Mouse (Mus musculus) kidney, embryonic 15.5 days (tissue): ENCODE measurements around the gene Col8a1. TPM values are rescaled to one million over a fixed set of nuclear protein-coding genes. Genes with fewer than 3 reads are reported as not detected.

ENCODE experiments used
- ATAC-seq: fragments of 200-750 bp; cut with Nextera tagmentation; replicated peaks from 2 replicates; pipeline ENCODE4 v1.8.0; 2017; ENCODE audit warnings: moderate TSS enrichment; ENCODE audit not compliant: low FRiP score
- H3K27ac ChIP-seq: fragments of 300-500 bp; sonication (generic); 2 replicates; pipeline ENCODE4 v1.5.1; 2015; ENCODE audit warnings: mild to moderate bottlenecking, inconsistent platforms
- H3K27me3 ChIP-seq: fragments of 300-500 bp; sonication (generic); 2 replicates; pipeline ENCODE4 v1.6.1; 2015; ENCODE audit warnings: inconsistent platforms
- H3K36me3 ChIP-seq: fragments of 300-500 bp; sonication (generic); 2 replicates; pipeline ENCODE4 v1.6.1; 2015; ENCODE audit warnings: inconsistent platforms
- H3K4me1 ChIP-seq: fragments of 300-500 bp; sonication (generic); 2 replicates; pipeline ENCODE4 v1.6.1; 2015; ENCODE audit warnings: inconsistent platforms
- H3K4me2 ChIP-seq: fragments of 300-500 bp; sonication (generic); 2 replicates; pipeline ENCODE4 v1.6.1; 2015; ENCODE audit warnings: moderate library complexity, mild to moderate bottlenecking, inconsistent platforms
- H3K4me3 ChIP-seq: fragments of 300-500 bp; sonication (generic); replicated peaks from 2 replicates; pipeline ENCODE4 v1.5.1; 2015; ENCODE audit warnings: mild to moderate bottlenecking, inconsistent platforms
- H3K9ac ChIP-seq: fragments of 300-500 bp; sonication (generic); 2 replicates; pipeline ENCODE4 v1.6.1; 2015; ENCODE audit warnings: mild to moderate bottlenecking, inconsistent platforms
- H3K9me3 ChIP-seq: fragments of 300-500 bp; sonication (generic); replicated peaks from 2 replicates; pipeline ENCODE4 v1.6.1; 2016; ENCODE audit warnings: inconsistent platforms
- WGBS: fragments of 180-500 bp; shearing (Covaris S2); methylation state at CpG from one replicate; pipeline ENCODE4 v1.1.7; 2015; ENCODE audit warnings: mixed read lengths; 5-methylcytosine and 5-hydroxymethylcytosine counted together
- polyA plus RNA-seq: library from polyadenylated mRNA; unstranded; fragments of >200 nt; fragmentation: Nextera tagmentation; extraction: Ambion mirVana; gene quantifications from 2 replicates; pipeline ENCODE4 v1.2.1, GENCODE M21; 2015

Gene Col8a1
- polyA plus RNA-seq, 1 experiment from 2014 or later, result 2.5 TPM

- no peaks in the 10 kb centered on the region for H3K36me3 ChIP-seq
- no peak overlapping the region for H3K27ac ChIP-seq
- no peak overlapping the region for H3K4me2 ChIP-seq
- no peak overlapping the region for H3K4me3 ChIP-seq
- no peak overlapping the region for H3K9ac ChIP-seq
- no peak for ATAC-seq
- H3K9me3 ChIP-seq, result no peaks in the 10 kb centered on the region
- H3K4me1 ChIP-seq, result no peaks in the 10 kb centered on the region
- 90% methylated on average over 3 of the region's 3 CpGs for WGBS
- H3K27me3 ChIP-seq, result no peaks in the 10 kb centered on the region
Measured at GRCm38 (mm10) chr16:57740169-57740568, 14.4 kb downstream of the Col8a1 start.

DNA sequence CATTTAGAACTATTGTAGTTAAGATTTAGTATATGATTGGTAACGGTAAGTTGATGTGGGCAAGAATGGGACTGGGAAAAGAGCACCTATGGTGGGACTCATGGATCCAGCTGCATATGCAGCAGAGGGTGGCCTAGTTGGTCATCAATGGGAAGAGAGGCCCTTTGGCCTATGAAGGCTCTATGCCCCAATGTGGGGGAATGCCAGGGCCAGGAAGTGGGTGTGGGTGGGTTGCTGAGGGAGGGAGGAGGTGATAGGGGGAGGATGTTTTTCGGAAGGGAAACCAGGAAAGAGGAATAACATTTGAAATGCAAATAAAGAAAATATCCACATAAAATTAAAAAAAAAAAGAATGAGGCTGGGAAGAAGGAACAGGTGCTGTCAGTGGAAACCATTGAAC lies 19.6 kb downstream of the Col8a1 start:
- ATAC-seq, result no peak
- no peaks in the 10 kb centered on the region for H3K27me3 ChIP-seq
- H3K9ac ChIP-seq, result no peak overlapping the region
- no peak overlapping the region for H3K4me2 ChIP-seq
- no peak overlapping the region for H3K4me3 ChIP-seq
- H3K4me1 ChIP-seq, result no peaks in the 10 kb centered on the region
- no peak overlapping the region for H3K27ac ChIP-seq
- no peaks in the 10 kb centered on the region for H3K9me3 ChIP-seq
- no peaks in the 10 kb centered on the region for H3K36me3 ChIP-seq
- WGBS, result 84% methylated on average over 2 of the region's 2 CpGs

DNA sequence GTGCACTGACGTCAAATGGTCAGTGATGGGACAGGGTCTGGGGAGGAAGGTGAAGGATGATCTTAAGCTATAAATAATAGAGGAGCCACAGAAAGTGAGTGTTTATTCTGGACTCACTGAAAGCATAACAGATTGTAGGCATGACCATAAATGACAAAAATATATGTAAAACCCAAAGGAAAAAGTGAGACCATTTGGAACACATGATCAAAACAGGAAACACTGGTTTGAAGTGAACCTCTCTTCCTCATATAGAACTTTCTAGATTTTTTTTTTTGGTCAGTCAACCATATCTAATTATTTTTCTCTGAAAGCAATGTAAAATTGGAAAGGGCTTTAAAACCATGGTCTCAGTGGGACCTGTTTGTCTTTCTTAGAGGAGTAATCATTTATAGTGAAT lies 21.0 kb downstream of the Col8a1 start:
- Histone ChIP-seq H3K4me2 (no peak overlapping the region), H3K4me1 (no peaks in the 10 kb centered on the region), H3K9ac (no peak overlapping the region), H3K27ac (no peak overlapping the region), H3K4me3 (no peak overlapping the region), H3K36me3 (no peaks in the 10 kb centered on the region), H3K9me3 (no peaks in the 10 kb centered on the region), H3K27me3 (no peaks in the 10 kb centered on the region)
- no peak for ATAC-seq
- WGBS, result 45% methylated on average over 1 of the region's 1 CpGs

GRCm38 (mm10) chr16:57733139-57733538 lies 21.4 kb downstream of the Col8a1 start:
- no peak for ATAC-seq
- H3K36me3 ChIP-seq, result no peaks in the 10 kb centered on the region
- H3K27me3 ChIP-seq, result no peaks in the 10 kb centered on the region
- H3K9ac ChIP-seq, result no peak overlapping the region
- H3K4me2 ChIP-seq, result no peak overlapping the region
- no peak overlapping the region for H3K27ac ChIP-seq
- no peaks in the 10 kb centered on the region for H3K9me3 ChIP-seq
- no peaks in the 10 kb centered on the region for H3K4me1 ChIP-seq
- 73% methylated on average over 3 of the region's 3 CpGs for WGBS
- H3K4me3 ChIP-seq, result no peak overlapping the region

- 0 out of 2 replicates have a peak overlapping the region, but pooled peaks have one; percentile 56 for H3K27ac ChIP-seq
- H3K4me3 ChIP-seq, result no peak overlapping the region
- no peak overlapping the region for H3K9ac ChIP-seq
- no peaks in the 10 kb centered on the region for H3K36me3 ChIP-seq
- WGBS, result 43% methylated on average over 3 of the region's 3 CpGs
- no peaks in the 10 kb centered on the region for H3K27me3 ChIP-seq
- H3K4me2 ChIP-seq, result 0 out of 2 replicates have a peak overlapping the region, but pooled peaks have one; percentile 16
- 0 out of 2 replicates have a peak, but pooled peaks have one; percentile 52 for ATAC-seq
- H3K4me1 ChIP-seq, result 0 out of 2 replicates have a peak, but pooled peaks cover 2% of the 10 kb centered on the region
- H3K9me3 ChIP-seq, result no peaks in the 10 kb centered on the region
Measured at GRCm38 (mm10) chr16:57724978-57725377, 29.6 kb downstream of the Col8a1 start.

DNA sequence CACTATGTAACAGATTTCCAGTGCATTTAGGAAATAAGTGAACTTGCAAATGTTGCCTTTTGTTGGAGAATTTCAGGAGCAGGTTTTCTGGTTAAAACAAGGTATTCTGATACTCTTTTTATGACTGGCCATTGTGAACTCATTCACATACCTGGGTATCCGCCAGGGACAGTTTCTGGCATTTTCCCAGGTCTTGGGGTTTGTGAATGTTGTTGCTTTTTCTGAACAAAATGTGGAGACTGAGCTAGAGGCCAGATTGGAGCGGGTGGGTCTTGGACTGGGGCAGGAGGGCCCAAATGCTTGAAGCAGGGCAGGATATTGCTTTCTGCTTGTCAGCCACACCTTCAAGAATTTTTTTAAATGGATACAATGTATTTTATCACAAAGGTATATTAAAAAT lies 35.6 kb downstream of the Col8a1 start:
- H3K9me3 ChIP-seq, result no peaks in the 10 kb centered on the region
- H3K36me3 ChIP-seq, result no peaks in the 10 kb centered on the region
- H3K9ac ChIP-seq, result no peak overlapping the region
- 74% methylated on average over 2 of the region's 2 CpGs for WGBS
- no peak overlapping the region for H3K27ac ChIP-seq
- no peak overlapping the region for H3K4me3 ChIP-seq
- H3K27me3 ChIP-seq, result no peaks in the 10 kb centered on the region
- H3K4me1 ChIP-seq, result no peaks in the 10 kb centered on the region
- ATAC-seq, result no peak
- no peak overlapping the region for H3K4me2 ChIP-seq

DNA sequence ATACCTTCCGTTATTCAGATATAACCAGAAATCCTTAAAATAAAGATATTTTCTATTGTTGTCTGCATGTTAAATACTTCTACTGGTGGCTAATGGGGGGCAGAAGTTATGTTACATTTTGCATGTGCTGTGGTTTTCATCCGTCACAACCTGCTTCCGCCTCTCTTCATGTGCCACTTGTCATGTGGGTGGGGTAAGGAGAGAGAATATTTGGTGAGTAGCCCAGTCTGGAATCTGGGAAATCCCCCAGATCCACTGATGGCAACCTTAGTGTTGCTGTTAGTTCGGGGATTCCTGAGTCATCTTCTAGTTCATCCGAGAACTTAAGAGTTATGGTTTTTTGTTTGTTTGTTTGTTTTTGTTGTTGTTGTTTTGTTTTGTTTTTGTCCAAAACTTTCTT lies 55.8 kb downstream of the Col8a1 start:
- no peak for ATAC-seq
- H3K9me3 ChIP-seq, result no peaks in the 10 kb centered on the region
- H3K27me3 ChIP-seq, result no peaks in the 10 kb centered on the region
- no peak overlapping the region for H3K4me3 ChIP-seq
- no peak overlapping the region for H3K9ac ChIP-seq
- 91% methylated on average over 5 of the region's 5 CpGs for WGBS
- H3K36me3 ChIP-seq, result no peaks in the 10 kb centered on the region
- no peak overlapping the region for H3K4me2 ChIP-seq
- H3K27ac ChIP-seq, result no peak overlapping the region
- H3K4me1 ChIP-seq, result no peaks in the 10 kb centered on the region

GRCm38 (mm10) chr16:57694694-57695093 lies 59.8 kb downstream of the Col8a1 start:
- no peaks in the 10 kb centered on the region for H3K4me1 ChIP-seq
- no peak overlapping the region for H3K4me3 ChIP-seq
- no peak overlapping the region for H3K27ac ChIP-seq
- WGBS, result 58% methylated on average over 1 of the region's 1 CpGs
- ATAC-seq, result no peak
- no peaks in the 10 kb centered on the region for H3K9me3 ChIP-seq
- H3K36me3 ChIP-seq, result no peaks in the 10 kb centered on the region
- H3K4me2 ChIP-seq, result no peak overlapping the region
- H3K9ac ChIP-seq, result no peak overlapping the region
- no peaks in the 10 kb centered on the region for H3K27me3 ChIP-seq

DNA sequence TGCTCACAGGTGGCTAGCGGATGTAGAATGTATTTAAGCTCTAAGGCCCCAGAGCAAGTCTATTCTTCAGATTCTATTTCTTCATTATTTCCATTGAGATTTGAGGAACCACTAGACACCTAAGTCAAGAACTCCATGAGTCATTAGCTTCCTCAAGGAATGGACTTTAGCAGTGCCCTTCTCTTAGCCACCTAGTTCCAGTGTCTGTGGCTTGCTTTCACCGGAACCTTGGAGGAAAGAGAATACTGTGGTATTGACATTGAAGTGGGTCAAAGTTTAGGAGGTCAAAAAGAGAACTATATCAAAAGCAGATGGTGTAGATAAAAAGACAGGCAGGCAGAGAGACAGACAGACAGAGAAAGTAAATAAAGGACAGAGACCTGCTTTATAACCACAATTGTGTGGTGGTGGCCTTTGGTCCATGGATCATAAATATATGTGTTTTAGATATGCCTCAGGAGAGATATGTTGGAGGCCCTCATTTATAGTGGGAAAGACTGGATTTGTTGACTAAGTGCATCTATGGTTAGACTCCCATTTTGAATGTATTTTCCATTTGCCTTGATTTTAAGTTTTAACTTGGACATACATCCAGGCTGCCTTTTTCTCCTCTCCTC lies 60.5 kb downstream of the Col8a1 start:
- ATAC-seq, result no peak
- H3K27me3 ChIP-seq, result no peaks in the 10 kb centered on the region
- no peak overlapping the region for H3K4me2 ChIP-seq
- 75% methylated on average over 2 of the region's 2 CpGs for WGBS
- no peak overlapping the region for H3K9ac ChIP-seq
- H3K36me3 ChIP-seq, result no peaks in the 10 kb centered on the region
- H3K9me3 ChIP-seq, result no peaks in the 10 kb centered on the region
- H3K27ac ChIP-seq, result no peak overlapping the region
- no peak overlapping the region for H3K4me3 ChIP-seq
- H3K4me1 ChIP-seq, result no peaks in the 10 kb centered on the region

GRCm38 (mm10) chr16:57685790-57686399 lies 68.6 kb downstream of the Col8a1 start:
- Histone ChIP-seq H3K27ac (no peak overlapping the region), H3K4me2 (no peak overlapping the region), H3K9ac (no peak overlapping the region), H3K9me3 (no peaks in the 10 kb centered on the region), H3K4me1 (no peaks in the 10 kb centered on the region), H3K27me3 (no peaks in the 10 kb centered on the region), H3K36me3 (no peaks in the 10 kb centered on the region), H3K4me3 (no peak overlapping the region)
- ATAC-seq, result 0 out of 2 replicates have a peak, but pooled peaks have one; percentile 18
- 36% methylated on average over 5 of the region's 5 CpGs for WGBS

GRCm38 (mm10) chr16:57672251-57672650 lies 82.3 kb downstream of the Col8a1 start:
- Histone ChIP-seq H3K4me3 (no peak overlapping the region), H3K27me3 (no peaks in the 10 kb centered on the region), H3K9me3 (no peaks in the 10 kb centered on the region), H3K36me3 (no peaks in the 10 kb centered on the region), H3K4me2 (no peak overlapping the region), H3K27ac (no peak overlapping the region), H3K9ac (no peak overlapping the region), H3K4me1 (no peaks in the 10 kb centered on the region)
- no peak for ATAC-seq
- WGBS, result 47% methylated on average over 2 of the region's 2 CpGs

DNA sequence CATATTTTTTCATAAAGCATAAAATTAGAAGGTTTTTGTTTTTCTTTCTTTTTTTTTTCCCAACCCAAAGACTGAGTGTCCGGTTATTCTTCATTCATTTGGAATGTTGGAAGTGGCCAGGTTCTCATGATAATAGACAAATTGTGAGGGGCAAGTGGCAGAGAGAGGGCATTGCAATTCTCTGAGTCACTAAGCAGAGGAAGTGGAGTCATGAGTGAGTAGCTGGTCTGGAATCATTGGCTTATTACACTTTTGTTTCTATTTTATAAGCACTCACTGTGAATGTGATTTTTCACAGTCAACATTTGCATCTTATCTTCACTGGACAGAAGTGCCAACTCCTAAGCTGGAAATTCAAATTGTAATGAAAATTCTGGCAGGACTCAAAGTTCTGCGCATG lies 82.9 kb downstream of the Col8a1 start:
- Histone ChIP-seq H3K9ac (no peak overlapping the region), H3K27me3 (no peaks in the 10 kb centered on the region), H3K4me2 (no peak overlapping the region), H3K4me3 (no peak overlapping the region), H3K36me3 (no peaks in the 10 kb centered on the region), H3K27ac (no peak overlapping the region), H3K4me1 (no peaks in the 10 kb centered on the region), H3K9me3 (no peaks in the 10 kb centered on the region)
- 76% methylated on average over 2 of the region's 2 CpGs for WGBS
- ATAC-seq, result no peak

- no peaks in the 10 kb centered on the region for H3K4me1 ChIP-seq
- no peak overlapping the region for H3K9ac ChIP-seq
- no peaks in the 10 kb centered on the region for H3K27me3 ChIP-seq
- WGBS, result 15% methylated on average over 3 of the region's 3 CpGs
- H3K36me3 ChIP-seq, result no peaks in the 10 kb centered on the region
- H3K27ac ChIP-seq, result no peak overlapping the region
- no peaks in the 10 kb centered on the region for H3K9me3 ChIP-seq
- no peak for ATAC-seq
- no peak overlapping the region for H3K4me3 ChIP-seq
- no peak overlapping the region for H3K4me2 ChIP-seq
Measured at GRCm38 (mm10) chr16:57669348-57669747, 85.2 kb downstream of the Col8a1 start.
